Mouse (Mus musculus) telencephalon, adult 2 months (tissue): ENCODE measurements at regions not wholly inside any gene's neighbourhood (a gene's known extent, or its start where the extent isn't known, plus 50 kb on each side); places are given as distances from the start of the nearest gene placed in this dataset.

Source experiments
- DNase-seq: peaks from one replicate; pipeline ENCODE4 v3.0.0-alpha.2; 2011; ENCODE audit warnings: low read depth, low spot score

DNA sequence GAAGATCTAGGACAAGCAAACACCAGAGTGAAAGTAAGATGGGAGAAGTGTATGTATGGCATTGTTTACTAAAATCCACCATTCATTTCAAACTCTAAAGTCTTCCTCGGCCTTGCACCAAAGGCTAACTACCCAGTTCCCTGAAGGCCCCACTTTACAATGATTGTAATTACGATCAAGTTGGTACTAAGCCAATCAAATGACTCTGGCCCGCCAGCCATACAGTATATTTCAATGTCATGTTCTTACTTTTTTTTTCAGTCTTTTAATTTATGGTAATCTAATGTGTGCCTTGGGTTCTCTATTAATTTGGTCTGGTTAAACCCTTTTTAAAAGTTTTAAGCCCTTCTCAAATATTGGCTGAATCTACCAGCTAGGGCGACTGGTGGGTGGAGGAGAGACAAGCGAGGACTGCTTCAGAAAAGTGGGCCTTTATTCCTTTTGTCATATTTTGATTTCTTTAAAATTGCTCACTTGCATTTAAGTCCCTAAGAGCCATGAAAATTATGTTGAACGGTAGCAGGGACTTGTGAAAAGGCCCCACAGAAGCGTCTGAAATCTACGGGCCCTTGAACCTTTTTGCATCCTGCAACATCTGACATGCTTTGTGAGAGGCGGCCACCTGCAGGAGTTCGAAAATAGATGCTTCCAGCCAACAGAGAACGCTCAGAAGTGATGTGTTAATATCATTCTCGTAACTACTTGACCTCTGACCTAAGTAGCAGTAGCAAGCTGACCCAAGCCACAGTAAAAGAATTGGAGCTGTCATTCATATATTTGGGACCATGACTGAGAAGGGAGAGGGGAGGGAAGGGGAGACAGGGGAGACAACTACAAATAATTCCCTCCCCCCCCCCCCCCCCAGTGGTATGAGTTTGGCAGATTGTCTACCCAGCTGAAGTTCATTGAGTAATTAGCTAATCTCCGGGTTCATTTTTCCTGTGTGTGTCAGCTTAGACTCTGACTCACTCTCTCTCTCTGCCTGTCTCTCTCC, 197.2 kb downstream of the Cdca7 start:
- DNase-seq: no peak

DNA sequence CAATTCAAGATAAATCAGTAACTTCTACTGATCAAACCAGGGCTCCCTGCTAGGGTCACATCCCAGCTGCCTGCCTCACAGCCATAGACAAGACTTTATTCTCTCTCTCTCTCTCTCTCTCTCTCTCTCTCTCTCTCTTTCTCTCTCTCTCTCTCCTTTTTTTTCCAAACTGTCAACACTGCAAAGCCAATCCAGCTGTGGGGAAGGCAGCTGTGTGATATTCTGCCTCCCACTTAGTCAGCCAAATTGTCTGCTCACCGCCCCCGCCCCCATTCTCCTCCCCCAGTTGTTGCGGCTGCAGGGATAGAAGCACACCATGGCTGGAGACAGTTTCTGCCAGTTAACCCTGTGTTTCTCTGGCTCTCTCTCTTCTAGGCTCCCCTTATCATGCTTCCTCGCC, 198.3 kb downstream of the Cdca7 start:
- DNase-seq: no peak

GRCm38 (mm10) chr2:72674856-72675440, 199.0 kb downstream of the Cdca7 start:
- no peak for DNase-seq

DNA sequence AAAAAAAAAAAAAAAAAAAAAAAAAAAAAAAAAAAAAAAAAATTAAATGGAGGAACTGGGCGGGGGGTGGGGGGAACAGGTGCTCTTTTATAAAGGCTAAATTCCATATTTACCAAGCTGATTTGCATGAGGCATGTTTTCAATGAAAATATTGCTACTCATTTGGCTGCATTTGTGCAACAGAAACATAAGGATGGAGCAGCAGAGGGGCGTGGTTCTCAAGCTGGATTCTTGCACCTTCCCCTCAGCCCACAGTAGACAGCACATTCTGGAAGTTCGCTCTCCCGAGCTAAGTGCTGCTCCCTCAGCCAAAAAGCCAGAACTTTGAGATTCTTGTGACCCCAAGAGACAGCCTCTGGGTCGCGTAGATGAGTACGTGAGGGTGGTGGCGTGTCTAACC, 201.8 kb downstream of the Cdca7 start:
- DNase-seq: no peak

DNA sequence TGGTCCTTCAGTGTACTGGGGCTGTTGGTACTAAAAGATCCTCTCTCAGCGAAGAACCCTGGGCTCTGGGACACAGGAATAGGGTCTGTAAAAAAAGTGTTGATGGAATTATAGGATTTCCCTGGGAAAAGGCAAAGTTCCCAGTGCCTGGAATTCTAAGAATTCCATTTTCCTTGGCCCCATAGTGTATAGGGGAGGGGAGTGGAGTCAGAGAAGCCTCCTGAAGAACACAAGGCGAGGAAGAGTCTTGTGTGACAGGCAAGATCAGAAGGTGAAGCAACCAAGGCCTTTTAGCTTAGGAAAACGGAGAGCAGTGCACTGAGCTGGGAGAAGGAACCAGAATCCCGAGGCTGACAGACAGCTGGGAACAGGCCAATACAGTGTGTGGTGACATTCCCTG, 212.1 kb downstream of the Cdca7 start:
- no peak for DNase-seq

- peak; percentile 45 for DNase-seq
These were observed 225.1 kb downstream of the Cdca7 start for GRCm38 (mm10) chr2:72701081-72701480.

DNA sequence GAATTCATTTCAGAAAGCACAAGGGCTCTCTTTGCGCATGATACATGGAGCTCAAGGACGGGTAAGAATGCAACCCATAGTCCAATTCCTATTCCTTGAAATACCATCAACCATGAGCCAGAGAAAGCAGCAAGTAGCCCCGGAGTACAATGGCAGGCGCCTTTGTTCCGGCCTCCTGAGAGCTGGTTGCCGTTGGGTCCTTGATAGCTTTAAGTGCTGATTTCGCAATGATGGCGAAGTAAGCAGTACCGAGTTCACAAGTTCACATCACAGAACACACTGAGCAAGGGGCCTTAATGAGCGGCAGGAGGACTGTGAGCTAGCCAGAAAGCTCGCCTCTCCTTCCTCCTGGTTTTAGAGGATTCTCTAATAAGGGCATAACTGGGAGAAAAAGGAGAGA, 227.3 kb downstream of the Cdca7 start:
- DNase-seq: no peak

DNA sequence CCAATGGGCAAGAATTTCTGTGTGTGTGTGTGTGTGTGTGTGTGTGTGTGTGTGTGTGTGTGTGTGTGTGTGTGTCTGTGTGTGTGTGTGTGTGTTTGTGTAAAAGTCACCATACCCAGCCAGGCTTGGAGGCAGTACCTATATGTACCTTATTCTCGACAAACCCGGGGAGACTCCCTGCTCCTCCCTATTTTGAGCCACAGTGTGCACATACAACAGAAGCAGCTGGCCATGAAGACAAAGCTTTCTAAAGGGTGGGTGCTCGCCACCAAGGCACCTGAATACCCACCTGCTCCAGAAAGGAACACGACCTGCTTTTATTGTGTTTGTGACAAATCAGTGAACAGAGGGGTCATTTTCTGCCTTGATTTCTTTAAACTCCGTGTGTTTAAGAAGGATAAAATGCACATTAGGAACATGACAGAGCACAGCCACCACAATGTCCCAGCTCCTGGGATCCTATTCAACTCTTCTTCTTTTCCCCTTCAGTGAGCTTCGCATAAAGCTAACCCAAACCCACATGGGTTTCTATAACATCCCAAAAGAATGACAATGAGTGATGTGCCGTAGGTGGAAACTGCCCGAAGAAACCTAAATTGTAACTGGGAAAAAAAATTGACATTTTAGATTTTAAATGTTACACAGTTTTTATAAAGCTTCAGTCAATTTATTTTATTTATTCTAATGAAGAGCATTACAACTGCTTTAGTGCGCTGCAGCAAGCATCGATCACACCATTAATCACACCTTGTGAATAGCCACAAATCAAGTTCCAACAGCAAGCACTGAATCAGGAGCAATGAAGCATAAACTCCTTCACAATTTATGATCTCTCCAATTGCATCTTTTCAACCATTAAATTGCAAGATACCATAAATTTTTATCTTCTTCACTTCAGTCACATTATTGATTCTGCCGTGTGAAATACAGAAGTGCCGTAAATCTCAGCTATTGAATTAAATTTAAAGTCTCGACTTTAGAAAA, 232.0 kb downstream of the Cdca7 start:
- no peak for DNase-seq

DNA sequence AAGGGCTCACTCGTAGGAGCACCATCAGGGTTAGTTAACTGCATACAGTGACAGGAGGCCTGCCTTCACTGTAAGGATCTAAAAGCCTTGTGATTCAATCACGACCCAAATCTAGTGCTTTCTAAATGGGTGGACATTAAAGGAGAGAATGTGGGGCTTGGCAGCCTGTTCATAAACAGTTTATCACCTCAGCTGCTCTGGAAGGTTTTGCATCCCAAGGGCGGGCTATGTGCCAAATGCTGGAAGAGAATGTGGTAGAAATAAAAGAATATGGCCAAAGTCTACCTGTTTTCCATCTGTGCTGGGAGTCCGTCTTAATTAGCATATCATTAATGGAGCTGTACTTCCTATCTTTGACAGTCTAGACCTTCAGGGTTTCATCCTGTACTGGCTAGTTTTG, 241.0 kb downstream of the Cdca7 start:
- DNase-seq: no peak

DNA sequence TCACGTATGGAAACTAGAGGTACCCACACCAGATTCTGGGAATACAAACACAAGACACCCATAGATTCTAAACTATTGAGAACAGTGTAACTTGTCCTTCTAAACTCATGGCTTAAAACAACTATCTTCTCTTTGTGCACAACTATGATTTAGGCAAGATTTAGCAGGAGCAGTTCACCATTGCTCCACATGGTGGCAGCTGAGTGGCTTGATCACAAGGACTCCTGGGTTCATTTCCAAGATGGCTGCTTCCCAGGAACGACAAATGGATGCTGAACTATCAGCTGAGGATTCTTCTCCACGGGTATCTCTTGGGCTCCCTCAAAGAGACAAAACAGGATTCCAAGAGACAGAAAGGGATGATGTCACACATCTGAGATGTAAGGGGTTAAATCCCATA, 251.5 kb downstream of the Sp3 start:
- DNase-seq: no peak

- DNase-seq: no peak
These were observed 246.9 kb downstream of the Sp3 start for GRCm38 (mm10) chr2:72733371-72733770.

- DNase-seq: no peak
These were observed 245.2 kb downstream of the Sp3 start for GRCm38 (mm10) chr2:72735035-72735434.

DNA sequence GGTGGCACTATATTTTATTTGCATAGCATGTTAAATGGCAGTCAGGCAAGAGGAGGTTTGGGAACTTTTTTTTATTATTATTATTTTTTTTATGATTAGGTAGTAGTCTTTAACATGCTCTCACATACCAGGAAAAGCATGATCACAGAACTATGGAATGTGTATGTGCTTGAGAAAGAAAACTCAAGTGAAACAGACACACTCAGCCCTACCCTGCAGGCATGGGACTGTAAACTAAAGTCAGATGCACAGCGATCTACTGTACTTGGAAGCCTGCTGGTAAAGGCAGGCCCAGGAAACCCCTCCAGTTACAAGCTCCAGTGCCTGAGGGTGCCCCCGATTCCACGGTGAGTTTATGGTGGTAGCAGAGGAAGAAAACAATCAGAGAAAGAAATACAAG, 243.6 kb downstream of the Sp3 start:
- no peak for DNase-seq

DNA sequence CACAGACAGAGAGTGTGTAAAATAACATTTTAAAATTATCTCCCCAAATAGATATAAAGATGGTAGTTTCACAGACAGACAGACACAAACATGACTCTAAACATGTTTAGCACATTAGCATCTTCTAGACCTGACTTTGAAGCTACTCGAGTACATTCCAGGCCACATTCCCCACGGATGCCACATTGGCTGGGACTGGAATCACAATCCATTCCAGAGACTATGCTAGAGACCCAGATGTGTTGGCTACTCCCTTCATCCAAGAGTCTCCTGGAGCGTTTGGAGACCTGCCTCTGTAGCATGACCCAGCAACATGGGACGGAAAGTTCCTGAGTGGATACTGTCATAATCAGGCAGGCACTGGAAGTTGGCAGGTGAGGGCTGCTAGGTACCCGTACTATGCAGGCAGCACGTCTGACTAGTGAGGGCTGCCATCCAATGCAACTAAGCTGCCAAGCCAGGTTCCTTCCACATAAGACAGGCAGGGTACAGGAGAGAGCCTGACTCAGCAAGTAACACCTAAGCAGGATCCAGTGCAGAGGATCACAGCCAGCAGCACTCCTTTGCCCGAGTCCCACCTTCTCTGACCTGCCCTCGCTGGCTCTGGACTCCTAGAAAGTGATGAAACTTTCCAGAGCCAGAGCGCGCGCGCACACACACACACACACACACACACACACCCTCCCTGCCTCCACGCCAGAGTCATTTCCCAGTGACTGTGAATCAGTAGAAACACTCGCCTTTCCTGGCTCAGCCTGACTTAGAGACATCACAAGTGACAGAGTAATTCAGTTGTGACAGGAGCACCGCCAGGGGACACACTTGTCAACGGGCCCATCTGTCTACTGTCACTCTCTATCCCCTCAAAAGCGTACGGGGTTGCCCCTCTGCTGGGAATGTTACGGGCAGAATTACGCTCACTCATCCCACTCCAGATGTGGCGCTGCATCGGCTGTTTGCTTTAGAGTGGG, 239.6 kb downstream of the Sp3 start:
- no peak for DNase-seq

- no peak for DNase-seq
These were observed 238.5 kb downstream of the Sp3 start for GRCm38 (mm10) chr2:72741746-72742145.

- DNase-seq: peak; percentile 33
These were observed 236.6 kb downstream of the Sp3 start for GRCm38 (mm10) chr2:72743651-72744050.

DNA sequence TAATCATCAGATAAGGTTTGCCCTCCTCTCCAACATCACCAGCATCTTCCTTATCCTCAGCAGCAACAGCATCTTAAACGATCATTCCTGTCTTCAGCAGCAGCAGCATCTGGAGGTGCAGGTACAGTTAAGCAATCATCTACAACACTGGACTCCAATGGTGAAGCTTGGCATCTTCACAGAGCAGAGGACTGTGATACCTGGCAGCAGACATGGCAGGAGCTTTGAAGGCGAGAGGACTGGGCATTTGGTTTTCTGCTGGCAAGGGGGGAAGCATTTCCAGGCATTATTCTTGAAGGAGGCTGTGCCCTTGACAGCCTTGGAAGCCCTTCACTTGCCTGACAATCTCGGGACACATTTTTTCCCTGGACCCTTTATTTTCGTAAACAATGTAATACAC, 235.3 kb downstream of the Sp3 start:
- DNase-seq: no peak

GRCm38 (mm10) chr2:72746476-72747215, 233.6 kb downstream of the Sp3 start:
- DNase-seq: no peak

DNA sequence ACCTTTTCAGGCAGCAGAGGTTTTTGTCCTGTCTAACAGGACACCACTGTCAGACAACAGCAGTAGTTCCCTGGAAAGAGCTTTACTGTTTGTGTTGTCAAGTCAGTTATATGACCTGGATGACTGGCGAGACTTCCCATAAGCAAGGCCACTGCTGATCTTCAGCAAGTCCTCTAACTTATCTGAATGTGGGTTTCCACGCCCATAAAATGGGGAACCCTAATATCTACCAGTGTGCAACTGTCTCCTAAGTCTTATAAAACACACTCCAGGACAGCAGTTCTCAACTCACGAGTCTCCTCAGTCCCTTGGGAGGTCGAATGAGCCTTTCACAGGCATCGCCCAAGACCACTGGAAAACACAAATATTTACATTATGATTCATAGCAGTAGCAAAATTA, 232.9 kb downstream of the Sp3 start:
- no peak for DNase-seq

- DNase-seq: no peak
These were observed 230.8 kb downstream of the Sp3 start for GRCm38 (mm10) chr2:72749495-72749894.
